Mouse (Mus musculus): ENCODE data around the gene Git1. TPM values are rescaled to one million over a fixed set of nuclear protein-coding genes. Genes with fewer than 3 reads are reported as not detected.

Git1 gene
- total RNA-seq, 2 experiments from 2014 or later, result 150 to 153 TPM

Other genes starting within 250 kb of the Git1 start
- gene Coro6, start 31.2 kb upstream of the Git1 start, total RNA-seq (2021), result 10 to 100 TPM; 31.3 to 32.4 TPM
- gene Ankrd13b, start 3.9 kb upstream of the Git1 start, total RNA-seq (2021), result 100 to 1,000 TPM; 127 to 129 TPM
- 1 to 10 TPM; 1.6 to 1.7 TPM for gene Abhd15, start 21.6 kb downstream of the Git1 start, total RNA-seq (2021)
- 1 to 10 TPM; 4.9 to 5.8 TPM for gene Trp53i13, start 22.4 kb downstream of the Git1 start, total RNA-seq (2021)
- not detected for gene Gm10392, start 25.6 kb downstream of the Git1 start, total RNA-seq (2021)
- gene Taok1, start 114.3 kb downstream of the Git1 start, total RNA-seq (2021), result 100 to 1,000 TPM; 106 to 109 TPM
- 10 to 100 TPM; 73.9 to 81.2 TPM for gene Nufip2, start 192.6 kb downstream of the Git1 start, total RNA-seq (2021)
- gene Cryba1, start 231.7 kb downstream of the Git1 start, total RNA-seq (2021), result not detected